Mouse (Mus musculus) liver (tissue): ENCODE data around the gene Mrps35.

Source experiments
- DNase-seq: peaks from one replicate; pipeline ENCODE4 v3.0.0-alpha.2; 2020; ENCODE audit warnings: mixed read lengths

The Mrps35 gene

DNA sequence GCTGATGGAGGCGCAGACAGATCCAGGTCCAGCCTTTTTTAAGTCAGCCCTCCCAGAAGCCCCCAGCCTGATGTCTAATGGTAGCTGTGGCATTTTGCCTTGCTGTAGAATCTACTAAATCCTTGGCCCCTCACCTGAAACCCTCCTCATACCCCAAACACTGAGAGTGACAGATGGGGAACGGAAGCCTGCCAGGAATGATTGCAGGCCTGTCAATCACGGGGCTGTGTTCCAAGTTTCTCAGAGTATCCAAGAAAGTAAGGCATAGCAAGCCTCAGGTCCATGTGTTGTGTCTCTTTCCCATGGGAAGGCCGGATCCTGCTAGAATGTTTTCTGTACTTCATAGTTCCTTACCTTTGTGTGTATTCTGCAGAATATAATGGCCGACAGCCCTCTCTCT lies 47.6 kb downstream of the Mrps35 start:
- DNase-seq, result no peak

GRCm38 (mm10) chr6:147091136-147092120 lies 48.9 kb downstream of the Mrps35 start, which contains the start of gene Klhl42:
Gene Klhl42 (plus strand): TSS chr6:147091379.
- DNase-seq, result peak; percentile 70

DNA sequence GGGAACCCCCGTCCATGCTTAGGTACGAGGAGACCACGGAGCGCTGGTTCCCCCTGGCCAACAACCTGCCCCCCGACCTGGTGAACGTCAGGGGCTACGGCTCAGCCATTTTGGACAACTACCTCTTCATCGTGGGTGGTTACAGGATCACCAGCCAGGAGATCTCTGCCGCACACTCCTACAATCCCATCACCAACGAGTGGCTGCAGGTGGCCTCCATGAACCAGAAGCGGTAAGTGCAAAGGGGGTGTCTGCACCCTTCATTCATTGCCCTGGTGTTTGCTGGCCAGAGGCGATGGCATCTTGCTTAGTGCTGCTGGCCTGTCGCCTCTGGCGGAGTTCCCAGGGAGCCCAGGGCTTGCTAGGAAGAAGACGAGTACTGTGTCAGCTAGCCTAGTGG lies 49.6 kb downstream of the Mrps35 start:
- DNase-seq, result peak; percentile 30

DNA sequence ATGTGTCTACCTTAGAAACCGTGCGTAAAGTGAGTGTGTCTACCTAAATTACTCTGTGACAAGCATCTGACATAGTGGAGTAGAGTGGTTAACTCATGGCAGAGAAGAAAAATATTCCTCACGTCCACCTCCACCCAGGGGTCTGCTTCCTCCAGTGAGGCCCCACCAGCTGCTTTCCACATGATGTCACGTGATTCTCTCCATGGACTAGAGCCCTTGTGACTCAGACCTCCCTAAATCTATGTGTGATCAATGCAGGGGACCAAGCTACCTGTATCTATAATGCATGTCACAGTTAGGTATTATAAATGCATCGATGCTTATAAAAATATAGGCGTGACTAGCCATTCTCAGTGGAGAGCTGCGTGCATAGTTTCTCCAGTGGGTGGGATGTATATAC lies 52.2 kb downstream of the Mrps35 start:
- DNase-seq, result no peak

GRCm38 (mm10) chr6:147096109-147096508 lies 53.5 kb downstream of the Mrps35 start:
- no peak for DNase-seq

DNA sequence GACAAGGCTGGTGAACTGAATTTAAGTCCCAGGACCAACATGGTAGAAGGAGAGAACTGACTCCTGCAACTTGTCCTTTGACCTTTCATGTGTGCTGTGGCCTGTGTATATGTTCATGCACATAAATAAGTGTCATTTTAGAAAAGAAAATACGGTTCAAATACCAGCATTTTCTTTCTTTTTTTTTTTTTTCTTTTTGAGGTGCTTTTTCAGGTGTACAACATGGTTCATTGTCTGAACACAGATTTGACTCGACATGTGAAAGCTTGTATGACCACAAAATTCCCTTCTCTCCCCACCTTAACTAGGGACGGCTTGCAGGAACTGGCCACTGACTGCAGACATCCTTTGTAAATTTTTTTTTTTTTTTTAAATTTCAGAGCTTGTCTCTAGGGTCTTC lies 54.4 kb downstream of the Mrps35 start:
- no peak for DNase-seq

DNA sequence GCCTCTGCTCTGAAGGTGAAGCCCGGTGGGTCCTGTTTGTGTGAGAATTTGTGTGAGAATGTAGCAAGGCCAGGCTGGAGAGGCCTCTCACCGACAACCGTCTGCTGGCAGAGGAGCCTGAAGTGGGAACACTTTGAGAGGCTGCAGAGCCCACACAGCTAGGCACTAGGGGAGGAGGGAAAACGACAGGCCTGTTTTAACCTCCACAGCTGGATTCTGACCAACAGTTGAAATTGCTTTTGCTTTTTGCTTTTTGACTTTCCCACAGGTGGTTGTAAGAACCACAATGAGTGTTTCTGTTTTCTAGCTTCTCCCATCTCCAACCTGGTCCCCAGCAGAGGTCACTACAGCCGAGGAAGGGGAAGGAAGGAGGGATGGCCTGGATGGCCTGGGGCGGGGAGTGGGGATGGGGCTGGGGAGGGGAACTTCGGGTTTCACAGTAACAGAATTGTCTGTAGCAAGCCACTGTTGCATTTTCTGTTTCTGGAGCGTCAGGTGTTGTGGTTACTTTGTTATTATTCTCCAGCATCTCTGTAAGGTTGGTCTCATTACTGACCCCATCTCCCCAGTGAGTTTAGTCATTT lies 54.9 kb downstream of the Mrps35 start:
- DNase-seq, result no peak

DNA sequence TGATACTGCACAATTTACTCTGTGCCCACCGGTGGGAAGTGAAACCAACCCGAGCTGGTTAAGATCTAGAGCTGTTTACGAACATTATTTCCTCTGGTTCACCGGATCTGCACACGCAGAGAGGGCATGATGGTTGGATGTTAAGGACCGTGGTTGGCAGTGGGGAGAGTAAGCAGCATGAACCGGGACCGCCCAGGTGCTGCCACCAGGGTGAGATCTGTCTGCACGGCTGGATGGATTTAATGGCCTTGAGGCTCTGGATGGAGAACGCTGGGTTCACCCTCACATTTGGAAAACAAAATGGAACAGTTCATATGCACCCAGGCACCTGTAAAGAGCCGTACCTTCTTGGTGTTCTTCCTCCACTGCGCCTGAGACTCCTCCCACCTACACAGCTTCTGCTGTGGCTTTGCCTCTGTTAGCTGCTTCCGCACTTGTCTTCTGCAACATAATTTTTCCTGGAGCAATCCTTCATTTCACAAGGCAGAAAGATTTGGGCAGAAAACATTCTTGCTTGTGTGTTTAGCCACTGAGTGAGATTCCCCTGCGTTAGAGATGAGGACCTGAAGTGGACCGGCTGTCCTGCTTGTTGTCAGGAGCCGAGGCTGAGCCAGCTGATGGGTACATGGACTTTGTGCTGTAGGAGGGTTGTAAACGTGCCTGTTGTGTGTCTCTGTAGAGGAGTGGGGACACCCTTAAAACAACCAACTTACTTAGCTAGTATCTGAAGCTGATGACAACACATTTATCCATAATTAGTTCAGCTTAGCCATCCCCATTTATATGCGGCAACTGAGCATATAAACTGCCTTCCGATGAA lies 57.1 kb downstream of the Mrps35 start:
- DNase-seq, result no peak

- no peak for DNase-seq
Observed at GRCm38 (mm10) chr6:147102293-147102692, 59.7 kb downstream of the Mrps35 start.

DNA sequence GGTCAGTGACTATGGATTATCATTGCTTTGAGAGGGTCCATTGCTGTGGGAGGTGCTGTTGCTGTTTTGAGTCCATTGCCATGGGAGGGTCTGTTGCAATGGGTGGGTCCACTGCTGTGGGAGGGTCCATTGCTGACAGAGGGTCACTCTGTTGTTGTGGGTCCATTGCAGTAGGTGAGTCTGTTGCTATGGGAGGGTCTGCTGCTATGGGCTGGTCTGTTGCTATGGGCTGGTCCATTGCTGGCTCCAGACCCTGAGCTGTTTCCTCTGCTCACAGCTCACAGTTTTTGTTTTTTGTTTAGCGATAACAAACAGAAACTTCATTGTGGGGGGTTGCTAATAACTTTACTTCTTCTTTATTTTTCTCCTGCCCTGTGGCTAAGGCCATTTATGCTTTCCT lies 63.0 kb downstream of the Mrps35 start:
- no peak for DNase-seq

DNA sequence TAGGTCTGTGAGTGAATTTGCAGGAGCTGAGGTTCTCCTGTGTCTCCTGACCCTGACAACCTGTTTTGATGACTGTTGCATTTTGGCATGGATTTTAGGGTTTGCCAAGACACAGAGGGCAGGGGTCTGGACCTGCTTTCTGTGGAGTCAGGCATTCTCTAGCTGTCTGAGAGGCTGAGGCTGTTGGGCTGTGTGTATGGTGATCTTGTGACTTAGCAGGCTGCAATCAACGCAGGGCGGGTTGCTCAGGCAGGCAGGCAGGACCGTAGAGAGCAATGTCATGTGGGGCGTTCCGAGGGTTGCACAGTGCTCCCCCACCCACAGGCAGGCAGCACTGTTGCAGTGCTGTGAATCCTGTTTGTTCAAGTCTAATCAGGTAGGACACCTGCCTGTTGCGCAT lies 64.2 kb downstream of the Mrps35 start:
- DNase-seq, result no peak

- DNase-seq, result no peak
Observed at GRCm38 (mm10) chr6:147109283-147109682, 66.7 kb downstream of the Mrps35 start.

DNA sequence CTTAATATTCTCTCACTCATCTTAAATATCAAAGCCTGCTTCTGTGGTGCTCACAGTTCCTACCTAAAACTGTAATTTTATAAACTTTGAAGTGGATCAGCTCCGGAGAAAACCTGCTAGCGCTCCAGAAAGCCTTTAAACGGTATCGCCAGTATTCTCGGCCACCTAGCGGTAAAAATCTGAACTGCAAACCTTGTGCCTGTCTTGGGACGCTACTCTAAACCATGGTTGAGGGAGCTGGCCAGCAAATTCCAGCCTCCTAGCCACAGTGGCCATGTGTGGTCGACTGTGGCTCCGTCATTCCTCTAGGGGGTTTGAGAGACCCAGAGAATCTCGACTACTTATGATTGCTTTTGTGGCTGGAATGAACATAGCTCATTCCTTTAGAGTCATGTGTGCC lies 74.0 kb downstream of the Mrps35 start:
- peak; percentile 73 for DNase-seq

DNA sequence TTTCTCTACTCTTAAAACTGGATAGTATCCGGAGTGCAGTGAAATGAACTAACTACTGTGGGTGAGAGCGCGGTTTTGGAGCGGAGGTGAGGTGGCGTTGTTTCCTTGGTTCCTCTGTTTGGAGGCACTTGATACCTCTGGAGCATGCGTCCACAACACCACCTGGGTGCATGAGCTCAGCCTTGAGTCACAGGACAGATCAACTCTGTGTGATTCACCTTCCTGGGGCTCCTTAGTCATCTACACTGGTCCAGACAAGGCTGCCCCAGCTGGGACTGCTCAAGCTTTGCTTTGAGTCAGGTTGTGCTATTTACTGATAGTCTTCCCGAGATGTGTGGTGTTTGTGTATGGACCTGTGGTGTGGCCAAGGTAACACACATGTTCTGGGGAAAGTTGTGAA lies 75.2 kb downstream of the Mrps35 start:
- DNase-seq, result no peak

DNA sequence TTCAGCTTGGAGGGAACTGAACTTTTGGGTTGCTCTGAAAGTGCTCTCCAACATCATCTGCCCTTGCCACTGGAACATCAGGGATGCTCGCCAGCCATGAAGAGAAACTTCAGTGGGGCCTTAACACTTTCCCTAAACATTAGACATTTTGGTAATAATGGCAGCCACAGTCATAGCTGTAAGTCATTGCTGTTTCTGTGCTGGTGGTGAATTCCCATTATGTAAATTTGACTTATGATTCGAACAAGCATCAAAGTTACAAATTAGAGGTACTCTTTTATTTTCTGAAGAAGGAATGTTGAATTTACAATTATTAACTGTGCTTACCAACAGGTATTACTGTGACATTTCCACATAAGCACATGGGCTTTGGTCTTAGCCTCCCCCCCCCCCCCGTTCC lies 75.6 kb downstream of the Mrps35 start:
- no peak for DNase-seq

- DNase-seq, result no peak
Observed at GRCm38 (mm10) chr6:147121320-147121719, 78.8 kb downstream of the Mrps35 start.
